Mouse (Mus musculus): Measurements from ENCODE around the gene Olfr1155. TPM values are rescaled to one million over a fixed set of nuclear protein-coding genes. Genes with fewer than 3 reads are reported as not detected.

Olfr1155 gene
- polyA plus RNA-seq, 2 experiments = not detected

DNA sequence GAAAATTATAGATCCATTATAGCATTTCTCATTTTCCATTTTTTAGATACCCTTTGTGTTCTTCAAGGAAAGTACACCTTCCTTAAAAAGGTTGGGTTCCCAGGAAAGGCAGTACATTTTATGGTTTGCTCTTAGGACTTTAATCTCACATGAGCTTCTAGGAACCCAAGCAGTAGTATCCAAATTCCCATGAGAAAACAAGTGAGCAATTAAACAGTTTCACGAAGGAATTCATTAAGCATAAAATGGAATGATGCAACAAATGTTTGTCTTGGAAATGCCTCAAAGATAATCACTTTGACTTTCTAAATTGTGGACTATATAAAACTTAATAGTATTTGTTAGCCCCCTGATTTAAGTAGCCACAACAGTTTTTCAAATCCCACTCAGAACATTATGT lies 39.9 kb downstream of the Olfr1155 start, which contains the start of gene Olfr1154:
TSS of gene Olfr1154 (minus strand) at position 101 of the 400 bp plus-strand sequence.
- Histone ChIP-seq H3K9me3 (ENCODE audit: control insufficient read depth, low read length) (no peaks in the 10 kb centered on the region), H3K9ac (replicated peaks) (no peak within 1 kb of the TSS), H3K36me3 (replicated peaks; ENCODE audit: control insufficient read depth, insufficient read depth, low read depth) (no peaks in the 10 kb centered on the region), H3K27ac (no peak within 1 kb of the TSS), H3K4me2 (ENCODE audit: low read depth) (no peak within 1 kb of the TSS), H3K4me1 (replicated peaks; ENCODE audit: control insufficient read depth in 2 of 2, insufficient read depth in 2 of 2, low read length in 1 of 2) (no peaks in the 10 kb centered on the region), H3K27me3 (ENCODE audit: control insufficient read depth, insufficient read depth, low read length) (no peaks in the 10 kb centered on the region), H3K4me3 (ENCODE audit: insufficient read depth in 1 of 2, low read depth in 2 of 2, low read length in 2 of 2) (no peak within 1 kb of the TSS)
- WGBS (ENCODE audit: insufficient replicate concordance) = 65% methylated on average over 1 of the region's 1 CpGs
- DNase-seq (ENCODE audit: low read depth in 3 of 3, low spot score in 3 of 3) (no peak), ATAC-seq (ENCODE audit: insufficient read depth) (no peak)
- TF ChIP-seq EP300 (IDR thresholded peaks at IDR 0.05; ENCODE audit: low read depth) (no peak), CTCF (IDR thresholded peaks at IDR 0.05; ENCODE audit: low read depth) (no peak)

DNA sequence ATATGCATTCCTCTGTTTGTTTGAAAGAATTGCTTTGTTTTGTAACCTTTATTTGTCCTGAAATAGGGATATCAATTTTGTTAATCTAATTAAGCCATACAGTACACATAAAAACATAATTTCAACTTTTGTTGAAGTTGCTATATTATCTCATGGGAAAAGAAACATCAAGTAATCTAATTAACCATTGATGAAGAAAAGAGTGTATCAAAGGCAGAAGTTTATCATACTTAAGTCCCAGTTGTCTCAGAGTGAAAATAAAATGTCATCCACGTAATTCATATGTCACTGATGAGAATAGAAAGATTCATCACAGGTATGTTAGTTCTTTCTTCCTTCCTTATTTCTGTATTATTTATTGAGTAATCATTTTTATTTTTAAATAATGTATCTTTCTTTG lies 50.3 kb downstream of the Olfr1155 start, which contains the start of gene Olfr1153:
TSS of gene Olfr1153 (plus strand) at position 301 of the 400 bp plus-strand sequence.
- no peaks in the 10 kb centered on the region for H3K27me3 ChIP-seq (ENCODE audit: control insufficient read depth, insufficient read depth, low read length)
- ATAC-seq (ENCODE audit: insufficient read depth) (no peak), DNase-seq (ENCODE audit: low read depth in 3 of 3, low spot score in 3 of 3) (no peak)
- no peak within 1 kb of the TSS for H3K4me2 ChIP-seq (ENCODE audit: low read depth)
- WGBS (ENCODE audit: insufficient replicate concordance) = 21% methylated on average over 1 of the region's 1 CpGs
- no peaks in the 10 kb centered on the region for H3K9me3 ChIP-seq (ENCODE audit: control insufficient read depth, low read length)
- no peak within 1 kb of the TSS for H3K9ac ChIP-seq (replicated peaks)
- no peak within 1 kb of the TSS for H3K27ac ChIP-seq
- H3K4me1 ChIP-seq (replicated peaks; ENCODE audit: control insufficient read depth in 2 of 2, insufficient read depth in 2 of 2, low read length in 1 of 2) = no peaks in the 10 kb centered on the region
- H3K4me3 ChIP-seq (ENCODE audit: insufficient read depth in 1 of 2, low read depth in 2 of 2, low read length in 2 of 2) = no peak within 1 kb of the TSS
- no peak for TF ChIP-seq CTCF (IDR thresholded peaks at IDR 0.05; ENCODE audit: low read depth)
- TF ChIP-seq EP300 (IDR thresholded peaks at IDR 0.05; ENCODE audit: low read depth) = no peak
- H3K36me3 ChIP-seq (replicated peaks; ENCODE audit: control insufficient read depth, insufficient read depth, low read depth) = no peaks in the 10 kb centered on the region

Other genes starting within 250 kb of the Olfr1155 start
- not detected in 2 replicates for gene Olfr1137, start 232.0 kb downstream of the Olfr1155 start, polyA plus RNA-seq (2012; rRNA removed)
- gene Olfr1137, start 232.0 kb downstream of the Olfr1155 start, polyA plus RNA-seq (2014; fragmentation: Nextera tagmentation; extraction: Ambion mirVana) = not detected in 2 replicates
- not detected in 2 replicates for gene Olfr1138, start 205.2 kb downstream of the Olfr1155 start, polyA plus RNA-seq (2012; rRNA removed)
- not detected in 2 replicates for gene Olfr1138, start 205.2 kb downstream of the Olfr1155 start, polyA plus RNA-seq (2014; fragmentation: Nextera tagmentation; extraction: Ambion mirVana)
- gene Olfr1140, start 201.4 kb downstream of the Olfr1155 start, polyA plus RNA-seq (2012; rRNA removed) = not detected in 2 replicates
- gene Olfr1140, start 201.4 kb downstream of the Olfr1155 start, polyA plus RNA-seq (2014; fragmentation: Nextera tagmentation; extraction: Ambion mirVana) = not detected in 2 replicates
- gene Olfr1141, start 191.1 kb downstream of the Olfr1155 start, polyA plus RNA-seq (2012; rRNA removed) = not detected in 2 replicates
- gene Olfr1141, start 191.1 kb downstream of the Olfr1155 start, polyA plus RNA-seq (2014; fragmentation: Nextera tagmentation; extraction: Ambion mirVana) = not detected in 2 replicates
- not detected in 2 replicates for gene Olfr152, start 165.7 kb downstream of the Olfr1155 start, polyA plus RNA-seq (2012; rRNA removed)
- not detected in 2 replicates for gene Olfr152, start 165.7 kb downstream of the Olfr1155 start, polyA plus RNA-seq (2014; fragmentation: Nextera tagmentation; extraction: Ambion mirVana)
- not detected in 2 replicates for gene Olfr1143, start 144.5 kb downstream of the Olfr1155 start, polyA plus RNA-seq (2012; rRNA removed)
- gene Olfr1143, start 144.5 kb downstream of the Olfr1155 start, polyA plus RNA-seq (2014; fragmentation: Nextera tagmentation; extraction: Ambion mirVana) = not detected in 2 replicates
- not detected in 2 replicates for gene Olfr1145, start 135.3 kb downstream of the Olfr1155 start, polyA plus RNA-seq (2012; rRNA removed)
- gene Olfr1145, start 135.3 kb downstream of the Olfr1155 start, polyA plus RNA-seq (2014; fragmentation: Nextera tagmentation; extraction: Ambion mirVana) = not detected in 2 replicates
- not detected in 2 replicates for gene Olfr1148, start 114.6 kb downstream of the Olfr1155 start, polyA plus RNA-seq (2012; rRNA removed)
- gene Olfr1148, start 114.6 kb downstream of the Olfr1155 start, polyA plus RNA-seq (2014; fragmentation: Nextera tagmentation; extraction: Ambion mirVana) = not detected in 2 replicates
- not detected in 2 replicates for gene Olfr1150-ps1, start 101.1 kb downstream of the Olfr1155 start, polyA plus RNA-seq (2012; rRNA removed)
- not detected in 2 replicates for gene Olfr1150-ps1, start 101.1 kb downstream of the Olfr1155 start, polyA plus RNA-seq (2014; fragmentation: Nextera tagmentation; extraction: Ambion mirVana)
- gene Olfr1151, start 89.3 kb downstream of the Olfr1155 start, polyA plus RNA-seq (2012; rRNA removed) = not detected in 2 replicates
- gene Olfr1151, start 89.3 kb downstream of the Olfr1155 start, polyA plus RNA-seq (2014; fragmentation: Nextera tagmentation; extraction: Ambion mirVana) = not detected in 2 replicates
- not detected in 2 replicates for gene Olfr1152, start 78.6 kb downstream of the Olfr1155 start, polyA plus RNA-seq (2012; rRNA removed)
- gene Olfr1152, start 78.6 kb downstream of the Olfr1155 start, polyA plus RNA-seq (2014; fragmentation: Nextera tagmentation; extraction: Ambion mirVana) = not detected in 2 replicates
- not detected in 2 replicates for gene Olfr1153, start 50.2 kb downstream of the Olfr1155 start, polyA plus RNA-seq (2012; rRNA removed)
- not detected in 2 replicates for gene Olfr1153, start 50.2 kb downstream of the Olfr1155 start, polyA plus RNA-seq (2014; fragmentation: Nextera tagmentation; extraction: Ambion mirVana)
- gene Olfr1154, start 40.0 kb downstream of the Olfr1155 start, polyA plus RNA-seq (2012; rRNA removed) = not detected in 2 replicates
- gene Olfr1154, start 40.0 kb downstream of the Olfr1155 start, polyA plus RNA-seq (2014; fragmentation: Nextera tagmentation; extraction: Ambion mirVana) = not detected in 2 replicates
- not detected in 2 replicates for gene Olfr1156, start 8.0 kb upstream of the Olfr1155 start, polyA plus RNA-seq (2012; rRNA removed)
- gene Olfr1156, start 8.0 kb upstream of the Olfr1155 start, polyA plus RNA-seq (2014; fragmentation: Nextera tagmentation; extraction: Ambion mirVana) = not detected in 2 replicates
- gene Olfr1157, start 23.2 kb upstream of the Olfr1155 start, polyA plus RNA-seq (2012; rRNA removed) = not detected in 2 replicates
- gene Olfr1157, start 23.2 kb upstream of the Olfr1155 start, polyA plus RNA-seq (2014; fragmentation: Nextera tagmentation; extraction: Ambion mirVana) = not detected in 2 replicates
- gene Olfr74, start 29.5 kb upstream of the Olfr1155 start, polyA plus RNA-seq (2012; rRNA removed) = not detected in 2 replicates
- not detected in 2 replicates for gene Olfr74, start 29.5 kb upstream of the Olfr1155 start, polyA plus RNA-seq (2014; fragmentation: Nextera tagmentation; extraction: Ambion mirVana)
- gene Olfr1158, start 45.0 kb upstream of the Olfr1155 start, polyA plus RNA-seq (2012; rRNA removed) = not detected in 2 replicates
- not detected in 2 replicates for gene Olfr1158, start 45.0 kb upstream of the Olfr1155 start, polyA plus RNA-seq (2014; fragmentation: Nextera tagmentation; extraction: Ambion mirVana)
- gene Olfr1160, start 63.1 kb upstream of the Olfr1155 start, polyA plus RNA-seq (2012; rRNA removed) = not detected in 2 replicates
- gene Olfr1160, start 63.1 kb upstream of the Olfr1155 start, polyA plus RNA-seq (2014; fragmentation: Nextera tagmentation; extraction: Ambion mirVana) = not detected in 2 replicates
- not detected in 2 replicates for gene Olfr1161, start 77.6 kb upstream of the Olfr1155 start, polyA plus RNA-seq (2012; rRNA removed)
- not detected in 2 replicates for gene Olfr1161, start 77.6 kb upstream of the Olfr1155 start, polyA plus RNA-seq (2014; fragmentation: Nextera tagmentation; extraction: Ambion mirVana)
- not detected in 2 replicates for gene Olfr73, start 92.6 kb upstream of the Olfr1155 start, polyA plus RNA-seq (2012; rRNA removed)
- gene Olfr73, start 92.6 kb upstream of the Olfr1155 start, polyA plus RNA-seq (2014; fragmentation: Nextera tagmentation; extraction: Ambion mirVana) = not detected in 2 replicates
- not detected in 2 replicates for gene Olfr1162, start 106.0 kb upstream of the Olfr1155 start, polyA plus RNA-seq (2012; rRNA removed)
- not detected in 2 replicates for gene Olfr1162, start 106.0 kb upstream of the Olfr1155 start, polyA plus RNA-seq (2014; fragmentation: Nextera tagmentation; extraction: Ambion mirVana)
- gene Olfr1163, start 126.7 kb upstream of the Olfr1155 start, polyA plus RNA-seq (2012; rRNA removed) = not detected in 2 replicates
- not detected in 2 replicates for gene Olfr1163, start 126.7 kb upstream of the Olfr1155 start, polyA plus RNA-seq (2014; fragmentation: Nextera tagmentation; extraction: Ambion mirVana)
- gene Olfr1164, start 148.8 kb upstream of the Olfr1155 start, polyA plus RNA-seq (2012; rRNA removed) = not detected in 2 replicates
- gene Olfr1164, start 148.8 kb upstream of the Olfr1155 start, polyA plus RNA-seq (2014; fragmentation: Nextera tagmentation; extraction: Ambion mirVana) = not detected in 2 replicates
- not detected in 2 replicates for gene Olfr1166, start 183.1 kb upstream of the Olfr1155 start, polyA plus RNA-seq (2012; rRNA removed)
- gene Olfr1166, start 183.1 kb upstream of the Olfr1155 start, polyA plus RNA-seq (2014; fragmentation: Nextera tagmentation; extraction: Ambion mirVana) = not detected in 2 replicates
- not detected in 2 replicates for gene Olfr1167, start 210.1 kb upstream of the Olfr1155 start, polyA plus RNA-seq (2012; rRNA removed)
- not detected in 2 replicates for gene Olfr1167, start 210.1 kb upstream of the Olfr1155 start, polyA plus RNA-seq (2014; fragmentation: Nextera tagmentation; extraction: Ambion mirVana)
- not detected in 2 replicates for gene Olfr1168, start 236.7 kb upstream of the Olfr1155 start, polyA plus RNA-seq (2012; rRNA removed)
- gene Olfr1168, start 236.7 kb upstream of the Olfr1155 start, polyA plus RNA-seq (2014; fragmentation: Nextera tagmentation; extraction: Ambion mirVana) = not detected in 2 replicates

Measured in liver, embryonic 14.5 days (tissue).